Mouse (Mus musculus): ENCODE results near the gene Tmem72.

- TF ChIP-seq POLR2A (IDR thresholded peaks at IDR 0.05; ENCODE audit: low read depth, low read length): no peak
- no peak for TF ChIP-seq CTCF (IDR thresholded peaks at IDR 0.05; ENCODE audit: extremely low read depth, insufficient read length, insufficient replicate concordance, low read depth, low read length)
Observed at GRCm38 (mm10) chr6:116647763-116648162, 69.0 kb downstream of the Tmem72 start.

Measured in small intestine, adult 2 months (tissue).